In genomic region chr13:24757820-24758564, GRCm38 (mm10) we compare ENCODE assay signal across 25 mouse cellular contexts. TPM values are rescaled to one million over a fixed set of nuclear protein-coding genes. Genes with fewer than 3 reads are reported as not detected.
"Had no signal": no experiment of that assay in that cellular context is flagged by ENCODE, and none has a peak within 500 bp of the region (broad histone marks: within the 10 kb centered on the region; RNA-seq: fewer than 3 reads in every experiment).

No protein-coding gene starts in this region.

- H3K27me3 ChIP-seq: limb, embryonic 12.5 days; limb, embryonic 15.5 days; midbrain, embryonic 13.5 days; stomach, embryonic 15.5 days had no signal

- H3K27ac ChIP-seq: kidney, postnatal 0 days; limb, embryonic 12.5 days; limb, embryonic 15.5 days; macrophage; midbrain, embryonic 13.5 days; stomach, embryonic 15.5 days had no signal

- H3K4me1 ChIP-seq: stomach, embryonic 15.5 days had no signal

- ATAC-seq: intestine, postnatal 0 days; lung, postnatal 0 days; midbrain, embryonic 13.5 days had no signal

- H3K4me2 ChIP-seq: limb, embryonic 12.5 days; limb, embryonic 15.5 days; lung, embryonic 14.5 days; midbrain, embryonic 13.5 days; stomach, embryonic 15.5 days had no signal

- H3K4me3 ChIP-seq: limb, embryonic 12.5 days; limb, embryonic 15.5 days; midbrain, embryonic 13.5 days; stomach, embryonic 15.5 days had no signal

- DNase-seq: kidney, adult 2 months; kidney, postnatal 36 days; left cerebral cortex, postnatal 4 days; lung, embryonic 14.5 days; right cerebral cortex, adult 18-20 months; right cerebral cortex, postnatal 14 days; right cerebral cortex, postnatal 4 days; thymus, postnatal 25 days had no signal

- H3K9me3 ChIP-seq: limb, embryonic 12.5 days; limb, embryonic 15.5 days; midbrain, embryonic 13.5 days; stomach, embryonic 15.5 days had no signal

- H3K9ac ChIP-seq: limb, embryonic 12.5 days; limb, embryonic 15.5 days; lung, embryonic 14.5 days; midbrain, embryonic 13.5 days; stomach, embryonic 15.5 days had no signal

RNA-seq across cellular contexts. Expression of gene Armh2, which starts 17.0 kb away (rescaled TPM):
- total RNA-seq: layer of hippocampus, adult 18-20 months; layer of hippocampus, postnatal 14 days; left cerebral cortex, adult 8-10 months; left cerebral cortex, postnatal 4 days; midbrain, postnatal 0 days had no signal
- polyA plus RNA-seq: intestine, postnatal 0 days; kidney, adult 2 months; kidney, embryonic 14.5 days; kidney, postnatal 0 days; limb, embryonic 12.5 days; limb, embryonic 15.5 days; liver, embryonic 16.5 days; lung, embryonic 14.5 days; lung, postnatal 0 days; macrophage; midbrain, embryonic 13.5 days; midbrain, postnatal 0 days; neural tube, embryonic 11.5 days; neural tube, embryonic 14.5 days; stomach, embryonic 15.5 days; thymus, postnatal 0 days had no signal
